Mouse (Mus musculus) MEL (cell line): ENCODE data around the gene Tmtc2. TPM values are rescaled to one million over a fixed set of nuclear protein-coding genes. Genes with fewer than 3 reads are reported as not detected.

Experiments
- DNase-seq: peaks from one replicate; pipeline ENCODE4 v3.0.0; 2011; ENCODE audit warnings: low read depth, low spot score
- H3K27ac ChIP-seq: 2 replicates; pipeline ENCODE4 v1.5.1; 2012; ENCODE audit warnings: low read depth, mild to moderate bottlenecking, control low read depth, low read length, moderate library complexity; ENCODE audit not compliant: control insufficient read depth
- H3K27me3 ChIP-seq, 2 experiments: fragments of 150-350 bp in 1 of 2; sonication (generic) in 1 of 2; 2 replicates each; pipeline ENCODE4 v1.6.1; 2012; ENCODE audit warnings: low read length in 2 of 2, mild to moderate bottlenecking in 2 of 2, improper control_type of control experiment in 1 of 2, moderate library complexity in 1 of 2; ENCODE audit not compliant: insufficient read depth in 2 of 2, control insufficient read depth in 1 of 2
- H3K36me3 ChIP-seq, 2 experiments: 2 replicates each; pipeline ENCODE4 v1.6.1; 2012 to 2014; ENCODE audit warnings: low read length in 2 of 2, improper control_type of control experiment in 1 of 2, inconsistent platforms in 1 of 2, mild to moderate bottlenecking in 1 of 2; ENCODE audit not compliant: insufficient read depth in 2 of 2, control insufficient read depth in 1 of 2
- H3K4me1 ChIP-seq, 2 experiments: fragments of 150-350 bp in 1 of 2; sonication (generic) in 1 of 2; 2 replicates each; pipeline ENCODE4 v1.6.1; 2012; ENCODE audit warnings: low read length in 2 of 2, improper control_type of control experiment in 1 of 2, mild to moderate bottlenecking in 1 of 2; ENCODE audit not compliant: insufficient read depth in 2 of 2, control insufficient read depth in 1 of 2
- H3K4me3 ChIP-seq, 2 experiments: fragments of 150-350 bp in 1 of 2; sonication (generic) in 1 of 2; 2 replicates each; pipeline ENCODE4 v1.5.1; 2012; ENCODE audit warnings: low read depth in 2 of 2, low read length in 2 of 2, mild to moderate bottlenecking in 2 of 2, moderate library complexity in 2 of 2, control low read depth in 1 of 2, improper control_type of control experiment in 1 of 2; ENCODE audit not compliant: control insufficient read depth in 1 of 2, insufficient read depth in 1 of 2
- H3K79me2 ChIP-seq: 2 replicates; pipeline ENCODE4 v1.6.1; 2012; ENCODE audit warnings: mild to moderate bottlenecking, low read length, moderate library complexity; ENCODE audit not compliant: control insufficient read depth, poor library complexity, insufficient read depth
- H3K9ac ChIP-seq: 2 replicates; pipeline ENCODE4 v1.6.1; 2012; ENCODE audit warnings: low read depth, mild to moderate bottlenecking, control low read depth, low read length, moderate library complexity; ENCODE audit not compliant: control insufficient read depth, poor library complexity, severe bottlenecking
- H3K9me3 ChIP-seq: fragments of 150-350 bp; sonication (generic); replicated peaks from 2 replicates; pipeline ENCODE4 v1.6.1; 2012; ENCODE audit warnings: mild to moderate bottlenecking, low read length, improper control_type of control experiment, moderate library complexity; ENCODE audit not compliant: insufficient read depth
- BHLHE40 ChIP-seq: IDR thresholded peaks from 2 replicates; pipeline ENCODE4 v1.6.1; 2012; ENCODE audit warnings: low read depth, mild to moderate bottlenecking, inconsistent platforms, low read length, improper control_type of control experiment, borderline replicate concordance
- CHD2 ChIP-seq: IDR thresholded peaks from 2 replicates; pipeline ENCODE4 v1.6.1; 2011; ENCODE audit warnings: low read length, improper control_type of control experiment
- CTCF ChIP-seq, 3 experiments: IDR thresholded peaks in 2 of 3; conservative IDR thresholded peaks in 1 of 3; 2 replicates each; pipeline ENCODE4 v1.5.1; 2011 to 2012; ENCODE audit warnings: low read length in 3 of 3, low read depth in 2 of 3, mild to moderate bottlenecking in 2 of 3, improper control_type of control experiment in 1 of 3, inconsistent platforms in 1 of 3, mixed read lengths in 1 of 3, moderate library complexity in 1 of 3; ENCODE audit not compliant: control insufficient read depth in 1 of 3, insufficient read depth in 1 of 3, poor library complexity in 1 of 3, severe bottlenecking in 1 of 3
- ELF1 ChIP-seq: IDR thresholded peaks from 2 replicates; pipeline ENCODE4 v1.6.1; 2014; ENCODE audit warnings: low read depth, mild to moderate bottlenecking, inconsistent platforms, low read length, improper control_type of control experiment, moderate library complexity
- EP300 ChIP-seq, 2 experiments: IDR thresholded peaks; 2 replicates each; pipeline ENCODE4 v1.6.1; 2011; ENCODE audit warnings: improper control_type of control experiment in 2 of 2, low read length in 2 of 2, low read depth in 1 of 2, mild to moderate bottlenecking in 1 of 2
- ETS1 ChIP-seq: IDR thresholded peaks from 2 replicates; pipeline ENCODE4 v1.6.1; 2012; ENCODE audit warnings: low read depth, mild to moderate bottlenecking, inconsistent platforms, low read length, improper control_type of control experiment, moderate library complexity
- GABPA ChIP-seq: IDR thresholded peaks from 2 replicates; pipeline ENCODE4 v1.6.1; 2012; ENCODE audit warnings: low read depth, mild to moderate bottlenecking, inconsistent platforms, low read length, improper control_type of control experiment, moderate library complexity
- GATA1 ChIP-seq: IDR thresholded peaks from 2 replicates; pipeline ENCODE4 v1.6.1; 2011; ENCODE audit warnings: low read depth, low read length, improper control_type of control experiment
- JUND ChIP-seq: IDR thresholded peaks from 2 replicates; pipeline ENCODE4 v1.6.1; 2011; ENCODE audit warnings: low read depth, mild to moderate bottlenecking, improper control_type of control experiment, low read length
- MEF2A ChIP-seq: IDR thresholded peaks from 2 replicates; pipeline ENCODE4 v1.6.1; 2014; ENCODE audit warnings: low read depth, mild to moderate bottlenecking, inconsistent platforms, low read length, improper control_type of control experiment; ENCODE audit not compliant: poor library complexity, insufficient replicate concordance, severe bottlenecking; ENCODE audit errors: extremely low read depth
- MYB ChIP-seq: IDR thresholded peaks from 2 replicates; pipeline ENCODE4 v1.6.1; 2011; ENCODE audit warnings: mild to moderate bottlenecking, low read depth, low read length, improper control_type of control experiment
- NELFE ChIP-seq: IDR thresholded peaks from 2 replicates; pipeline ENCODE4 v1.6.1; 2011; ENCODE audit warnings: low read depth, low read length, improper control_type of control experiment
- NRF1 ChIP-seq: IDR thresholded peaks from 2 replicates; pipeline ENCODE4 v1.6.1; 2014; ENCODE audit warnings: low read depth, mild to moderate bottlenecking, inconsistent platforms, low read length, improper control_type of control experiment, moderate library complexity; ENCODE audit not compliant: poor library complexity, insufficient read depth, severe bottlenecking
- POLR2A ChIP-seq, 2 experiments: IDR thresholded peaks; 2 replicates each; pipeline ENCODE4 v1.6.1; 2011 to 2012; ENCODE audit warnings: low read length in 2 of 2, mild to moderate bottlenecking in 2 of 2, control low read depth in 1 of 2, improper control_type of control experiment in 1 of 2, low read depth in 1 of 2, moderate library complexity in 1 of 2; ENCODE audit not compliant: control insufficient read depth in 1 of 2, insufficient read depth in 1 of 2, poor library complexity in 1 of 2
- POLR2AphosphoS2 ChIP-seq: IDR thresholded peaks from 2 replicates; pipeline ENCODE4 v1.6.1; 2011; ENCODE audit warnings: low read length, improper control_type of control experiment
- POLR2AphosphoS5 ChIP-seq: IDR thresholded peaks from 2 replicates; pipeline ENCODE4 v1.6.1; 2012; ENCODE audit warnings: low read depth, borderline replicate concordance, mild to moderate bottlenecking, inconsistent platforms, low read length, moderate library complexity, mixed read lengths
- RAD21 ChIP-seq: IDR thresholded peaks from 2 replicates; pipeline ENCODE4 v1.6.1; 2011; ENCODE audit warnings: mild to moderate bottlenecking, low read depth, low read length, improper control_type of control experiment
- RCOR1 ChIP-seq: IDR thresholded peaks from 2 replicates; pipeline ENCODE4 v1.6.1; 2012; ENCODE audit warnings: low read depth, mild to moderate bottlenecking, inconsistent platforms, low read length, improper control_type of control experiment
- SIN3A ChIP-seq: IDR thresholded peaks from 2 replicates; pipeline ENCODE4 v1.6.1; 2012; ENCODE audit warnings: low read length, improper control_type of control experiment, inconsistent platforms
- TAL1 ChIP-seq: IDR thresholded peaks from 2 replicates; pipeline ENCODE4 v1.6.1; 2012; ENCODE audit warnings: mild to moderate bottlenecking, inconsistent platforms, low read length, moderate library complexity, mixed read lengths
- TBP ChIP-seq: IDR thresholded peaks from 2 replicates; pipeline ENCODE4 v1.8.0; 2011; ENCODE audit warnings: low read depth, low read length, improper control_type of control experiment
- TCF12 ChIP-seq: IDR thresholded peaks from 2 replicates; pipeline ENCODE4 v1.6.1; 2014; ENCODE audit warnings: low read depth, mild to moderate bottlenecking, inconsistent platforms, low read length, improper control_type of control experiment, moderate library complexity
- UBTF ChIP-seq: IDR thresholded peaks from 2 replicates; pipeline ENCODE4 v1.6.1; 2012; ENCODE audit warnings: low read depth, mild to moderate bottlenecking, inconsistent platforms, low read length, improper control_type of control experiment, moderate library complexity, borderline replicate concordance; ENCODE audit not compliant: insufficient read depth
- USF1 ChIP-seq: IDR thresholded peaks from 2 replicates; pipeline ENCODE4 v1.6.1; 2014; ENCODE audit warnings: low read depth, mild to moderate bottlenecking, inconsistent platforms, low read length, improper control_type of control experiment, moderate library complexity
- ZKSCAN1 ChIP-seq: IDR thresholded peaks from 2 replicates; pipeline ENCODE4 v1.6.1; 2012; ENCODE audit warnings: low read depth, mild to moderate bottlenecking, inconsistent platforms, low read length, improper control_type of control experiment, moderate library complexity
- ZMIZ1 ChIP-seq: IDR thresholded peaks from 2 replicates; pipeline ENCODE4 v1.6.1; 2012; ENCODE audit warnings: low read depth, mild to moderate bottlenecking, inconsistent platforms, low read length, improper control_type of control experiment, moderate library complexity
- ZNF384 ChIP-seq: IDR thresholded peaks from 2 replicates; pipeline ENCODE4 v1.6.1; 2012; ENCODE audit warnings: low read depth, mild to moderate bottlenecking, inconsistent platforms, low read length, improper control_type of control experiment
- polyA plus RNA-seq, 2 experiments: library from polyadenylated mRNA; stranded (reverse) in 1 of 2; unstranded in 1 of 2; fragments of >175 nt in 1 of 2; fragments of >200 nt in 1 of 2; gene quantifications; 2 replicates each; pipeline versions ENCODE4 v1.2.1 to v1.2.4; 2012; ENCODE audit warnings: low replicate concordance in 2 of 2, low read depth in 1 of 2; ENCODE audit not compliant: insufficient read length in 2 of 2, insufficient read depth in 1 of 2, missing spikeins in 1 of 2
- total RNA-seq: library from RNA; depleted of rRNA; stranded (reverse); fragments of 300-350 nt; gene quantifications from 2 replicates; pipeline ENCODE4 v1.2.3, GENCODE M21; 2012

The Tmtc2 gene
- total and polyA plus RNA-seq, 3 experiments, result not detected

- TF ChIP-seq ZNF384, result no peak
- no peak for TF ChIP-seq TBP
- TF ChIP-seq CHD2, result no peak
- TF ChIP-seq GATA1, result no peak
- no peak for TF ChIP-seq POLR2AphosphoS5
- no peak for TF ChIP-seq ZKSCAN1
- no peaks in the 10 kb centered on the region for H3K9me3 ChIP-seq
These were observed 24.6 kb upstream of the Tmtc2 start for GRCm38 (mm10) chr10:105598826-105599225.

GRCm38 (mm10) chr10:105597226-105597625, 23.0 kb upstream of the Tmtc2 start:
- Histone ChIP-seq H3K9ac (no peak overlapping the region), H3K36me3 (no peaks in the 10 kb centered on the region), H3K27me3 (no peaks in the 10 kb centered on the region; a peak in 1 of 4 replicates), H3K9me3 (no peaks in the 10 kb centered on the region), H3K4me1 (no peaks in the 10 kb centered on the region), H3K79me2 (no peaks in the 10 kb centered on the region), H3K4me3 (no peak overlapping the region), H3K27ac (no peak overlapping the region)
- no peak for DNase-seq
- TF ChIP-seq ELF1 (no peak), POLR2AphosphoS2 (no peak)

More at GRCm38 (mm10) chr10:105598826-105599225, 24.6 kb upstream of the Tmtc2 start:
- Histone ChIP-seq H3K79me2 (no peaks in the 10 kb centered on the region), H3K4me1 (no peaks in the 10 kb centered on the region), H3K4me3 (no peak overlapping the region), H3K9ac (no peak overlapping the region), H3K27me3 (no peaks in the 10 kb centered on the region; a peak in 1 of 4 replicates), H3K27ac (no peak overlapping the region), H3K36me3 (no peaks in the 10 kb centered on the region)
- DNase-seq, result no peak

- DNase-seq, result no peak
- Histone ChIP-seq H3K36me3 (no peaks in the 10 kb centered on the region), H3K4me1 (no peaks in the 10 kb centered on the region), H3K9ac (no peak overlapping the region), H3K27me3 (no peaks in the 10 kb centered on the region; a peak in 1 of 4 replicates), H3K4me3 (no peak overlapping the region), H3K27ac (no peak overlapping the region), H3K9me3 (no peaks in the 10 kb centered on the region), H3K79me2 (no peaks in the 10 kb centered on the region)
- TF ChIP-seq ETS1 (no peak), POLR2A (IDR thresholded peaks at IDR 0.05; ENCODE audit: control insufficient read depth in 1 of 2, insufficient read depth in 1 of 2, low read depth in 1 of 2, low read length in 2 of 2, poor library complexity in 1 of 2) (no peak), MYB (no peak), TCF12 (no peak), UBTF (no peak), ZMIZ1 (no peak), SIN3A (no peak), JUND (no peak), TAL1 (no peak), BHLHE40 (no peak), RCOR1 (no peak), USF1 (no peak), TBP (no peak), MEF2A (no peak), NELFE (no peak), EP300 (IDR thresholded peaks at IDR 0.05; ENCODE audit: low read depth in 1 of 2, low read length in 2 of 2) (no peak), CTCF (IDR thresholded peaks at IDR 0.05 in 2 of 3, conservative IDR thresholded peaks at IDR 0.05 in 1 of 3; ENCODE audit: control insufficient read depth in 1 of 3, insufficient read depth in 1 of 3, low read depth in 2 of 3, low read length in 3 of 3, poor library complexity in 1 of 3, severe bottlenecking in 1 of 3) (no peak), NRF1 (no peak), RAD21 (no peak), GABPA (no peak)
These were observed 21.3 kb upstream of the Tmtc2 start for GRCm38 (mm10) chr10:105595480-105596102.
